Mouse (Mus musculus): Measurements from ENCODE around the gene Trpm5. TPM values are rescaled to one million over a fixed set of nuclear protein-coding genes. Genes with fewer than 3 reads are reported as not detected.
A peak's percentile ranks its signal among the peaks of the same experiment; 100 is the strongest.

Trpm5 gene
- total RNA-seq (2022), result not detected

DNA sequence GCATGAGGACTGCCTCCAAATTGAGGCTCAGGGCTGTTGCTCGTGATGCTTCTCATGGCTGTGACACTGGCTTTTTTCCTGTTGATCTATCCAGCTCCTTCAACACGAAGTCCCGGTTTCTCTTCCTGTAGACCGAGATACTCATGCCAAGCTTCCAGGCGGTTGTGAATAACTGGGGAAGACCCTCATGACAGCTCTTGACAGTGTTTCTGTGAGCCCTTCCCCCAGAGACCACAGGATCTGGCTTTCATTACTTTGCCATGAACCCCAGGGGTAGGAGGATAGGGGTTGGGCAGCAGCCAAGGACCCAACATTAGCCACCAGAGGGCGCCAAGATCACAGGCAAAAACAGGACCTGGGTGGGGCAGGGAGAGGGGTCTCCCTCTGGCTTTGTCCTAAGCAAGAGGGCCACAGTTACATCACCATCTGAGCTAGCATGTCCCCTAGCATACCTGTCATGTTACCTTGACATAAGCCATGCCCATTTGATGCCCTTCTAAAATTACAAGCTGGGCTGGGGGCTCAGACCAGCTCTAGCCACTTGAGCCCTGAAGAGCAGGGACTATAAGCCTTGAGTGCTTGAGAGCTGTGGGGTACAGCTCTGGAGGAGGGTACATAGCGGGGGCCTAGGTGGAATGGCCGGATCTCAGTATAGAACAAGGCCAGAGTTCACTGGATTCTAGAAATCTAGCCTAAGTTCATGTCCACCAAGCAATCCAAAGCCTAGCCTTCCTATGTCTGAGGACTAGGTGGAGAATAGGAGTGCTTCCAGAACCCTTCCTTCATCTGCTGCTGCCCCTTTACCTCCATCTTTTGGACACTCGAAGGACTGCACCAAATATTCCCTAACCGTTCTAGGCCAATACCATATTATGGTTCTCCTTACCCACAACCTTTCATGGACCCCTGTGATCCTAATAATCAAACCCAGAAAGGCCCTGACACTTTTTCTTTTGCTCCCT, at the start of gene Trpm5:
Gene Trpm5, minus strand, starts transcription at position 51 of the 962 bp plus-strand sequence.
- peak; percentile 48 to 60 for DNase-seq (ENCODE audit: low spot score in 2 of 2)

DNA sequence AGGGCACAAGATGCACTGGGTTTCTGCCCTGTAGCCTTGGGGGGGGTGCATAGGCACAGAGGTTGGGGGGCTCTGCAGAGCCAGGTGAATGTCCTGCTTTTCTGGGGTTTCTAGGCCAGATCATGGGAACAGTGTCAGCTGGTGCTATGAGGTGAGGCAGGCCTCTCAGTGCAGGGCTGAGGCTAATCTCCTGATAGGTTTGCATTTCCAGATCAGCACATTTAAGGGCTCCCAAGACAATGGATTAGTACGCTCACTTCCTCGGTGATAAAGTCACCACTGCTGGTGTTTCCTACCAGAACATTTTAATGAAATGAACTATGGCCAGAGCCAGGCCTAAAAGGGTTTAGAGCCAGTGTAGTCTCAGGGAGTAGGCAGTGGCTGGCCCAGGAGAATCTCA, 48.2 kb upstream of the Trpm5 start:
- DNase-seq (ENCODE audit: low spot score in 2 of 2), result no peak

DNA sequence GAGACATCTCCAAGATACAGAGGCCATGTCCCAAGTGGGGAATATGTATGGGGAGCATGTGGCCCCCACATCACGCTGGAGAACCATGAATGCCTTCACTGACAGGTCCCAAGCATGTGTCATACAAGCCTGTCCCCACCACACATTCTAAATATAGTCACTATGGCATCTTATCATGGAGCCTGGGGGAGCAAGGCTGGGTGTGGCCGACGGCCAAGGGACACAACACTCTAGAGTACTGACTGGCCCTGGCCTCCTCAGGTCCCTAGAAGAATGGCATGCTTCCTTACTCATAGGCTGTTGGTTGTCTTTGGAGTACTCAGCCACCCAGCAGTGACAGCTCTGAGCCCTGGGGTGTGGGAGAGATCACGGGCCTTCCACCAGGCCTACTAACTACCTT, 45.5 kb upstream of the Trpm5 start:
- no peak for DNase-seq (ENCODE audit: low spot score in 2 of 2)

DNA sequence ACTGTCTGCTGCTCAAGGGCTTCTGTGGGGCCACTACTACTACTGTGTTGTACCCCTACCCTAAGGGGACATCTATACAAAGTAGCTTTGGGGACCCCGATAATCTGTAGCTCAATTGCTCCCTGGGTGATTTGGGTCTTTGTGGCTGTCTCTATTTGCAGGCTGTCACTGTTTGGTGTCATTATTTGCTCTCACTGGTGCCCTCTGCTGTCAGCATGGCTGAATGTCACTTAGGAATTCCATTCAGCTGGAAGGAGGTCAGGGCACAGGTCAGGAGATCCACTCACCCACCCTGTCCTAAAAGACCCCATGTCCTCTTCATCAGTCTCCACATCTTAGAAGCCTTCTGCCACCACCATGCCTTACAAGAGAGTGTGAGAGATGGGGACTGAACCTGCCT, 44.3 kb upstream of the Trpm5 start:
- DNase-seq (ENCODE audit: low spot score in 2 of 2), result peak; percentile 47 to 57

DNA sequence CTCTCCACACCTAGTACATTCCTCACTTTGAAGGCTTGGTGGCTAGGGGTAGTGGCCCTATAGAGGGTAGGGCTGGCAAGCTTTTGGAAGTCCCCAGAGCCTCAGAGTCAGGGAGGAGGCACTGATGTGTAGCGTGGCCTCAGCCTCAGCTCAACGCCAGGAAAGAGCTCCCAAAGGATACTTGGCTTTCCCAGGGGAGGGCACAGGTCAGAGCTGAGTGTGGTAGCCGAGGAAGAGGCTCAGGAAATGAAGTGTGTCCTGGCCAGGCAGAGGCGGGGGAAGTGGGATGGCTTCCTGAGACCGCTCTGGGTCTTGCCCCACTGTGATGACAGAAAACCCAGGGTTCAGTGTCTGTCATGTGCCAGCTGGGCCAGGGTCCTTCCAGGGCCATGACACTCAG, 42.1 kb upstream of the Trpm5 start:
- DNase-seq (ENCODE audit: low spot score in 2 of 2), result no peak

DNA sequence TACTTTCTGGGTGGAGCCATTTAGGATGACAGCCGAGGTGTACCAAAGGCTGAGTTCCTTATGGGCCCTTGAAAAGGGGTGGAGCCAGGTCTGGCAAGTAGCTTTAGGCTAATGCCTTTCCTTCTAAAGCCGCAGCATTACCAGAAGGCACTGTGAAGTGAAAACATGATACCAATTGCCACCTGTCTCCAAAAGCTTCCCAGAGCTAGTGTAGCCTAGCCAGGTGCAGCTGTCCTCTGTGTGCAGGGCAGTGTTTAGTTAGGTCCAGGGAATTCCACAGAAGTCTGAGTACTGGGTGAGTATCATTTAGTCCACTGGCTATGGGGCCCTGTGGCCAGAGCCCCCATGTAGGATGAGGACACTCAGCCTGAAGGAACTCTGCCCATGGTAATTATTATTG, 41.7 kb upstream of the Trpm5 start:
- DNase-seq (ENCODE audit: low spot score in 2 of 2), result no peak

DNA sequence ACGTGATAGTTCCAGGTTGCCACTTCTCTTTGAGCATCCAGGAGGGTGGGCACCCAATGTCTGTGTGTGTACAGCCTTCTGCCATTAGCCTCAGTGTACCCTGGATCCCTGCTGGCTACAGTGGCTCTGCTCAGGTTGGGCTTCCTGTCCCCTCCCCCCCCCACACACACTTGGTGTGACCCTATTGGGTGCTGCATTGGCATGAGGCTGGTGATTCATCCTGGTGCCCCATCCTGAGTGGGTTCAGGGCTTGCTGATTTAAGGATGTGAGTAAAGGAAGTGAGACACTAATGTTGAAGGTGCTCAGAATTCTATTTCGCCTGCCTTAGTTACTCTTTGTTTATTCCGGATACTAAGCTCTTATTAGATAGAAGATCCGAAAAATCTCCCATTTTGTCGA, 38.4 kb upstream of the Trpm5 start:
- DNase-seq (ENCODE audit: low spot score in 2 of 2), result no peak

DNA sequence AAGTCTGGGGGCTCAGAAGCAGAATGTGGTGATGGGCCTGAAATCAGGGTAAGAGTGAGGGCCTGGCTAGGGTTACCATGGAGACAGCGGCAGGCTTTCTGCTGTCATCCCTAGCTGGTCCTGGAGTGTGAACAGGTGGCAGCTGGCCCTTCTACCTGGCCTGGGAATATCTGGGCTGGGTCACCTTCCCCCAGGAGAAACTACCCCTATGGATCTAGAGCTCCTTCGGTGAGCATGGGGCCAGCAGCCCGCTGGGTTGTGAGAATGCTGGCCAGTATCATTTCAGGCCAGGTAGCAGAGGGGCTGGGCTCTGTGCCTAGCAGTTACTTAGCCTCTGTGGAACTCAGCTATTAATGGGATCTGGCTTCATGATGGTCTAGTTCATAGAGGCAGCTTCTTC, 30.5 kb upstream of the Trpm5 start:
- no peak for DNase-seq (ENCODE audit: low spot score in 2 of 2)

DNA sequence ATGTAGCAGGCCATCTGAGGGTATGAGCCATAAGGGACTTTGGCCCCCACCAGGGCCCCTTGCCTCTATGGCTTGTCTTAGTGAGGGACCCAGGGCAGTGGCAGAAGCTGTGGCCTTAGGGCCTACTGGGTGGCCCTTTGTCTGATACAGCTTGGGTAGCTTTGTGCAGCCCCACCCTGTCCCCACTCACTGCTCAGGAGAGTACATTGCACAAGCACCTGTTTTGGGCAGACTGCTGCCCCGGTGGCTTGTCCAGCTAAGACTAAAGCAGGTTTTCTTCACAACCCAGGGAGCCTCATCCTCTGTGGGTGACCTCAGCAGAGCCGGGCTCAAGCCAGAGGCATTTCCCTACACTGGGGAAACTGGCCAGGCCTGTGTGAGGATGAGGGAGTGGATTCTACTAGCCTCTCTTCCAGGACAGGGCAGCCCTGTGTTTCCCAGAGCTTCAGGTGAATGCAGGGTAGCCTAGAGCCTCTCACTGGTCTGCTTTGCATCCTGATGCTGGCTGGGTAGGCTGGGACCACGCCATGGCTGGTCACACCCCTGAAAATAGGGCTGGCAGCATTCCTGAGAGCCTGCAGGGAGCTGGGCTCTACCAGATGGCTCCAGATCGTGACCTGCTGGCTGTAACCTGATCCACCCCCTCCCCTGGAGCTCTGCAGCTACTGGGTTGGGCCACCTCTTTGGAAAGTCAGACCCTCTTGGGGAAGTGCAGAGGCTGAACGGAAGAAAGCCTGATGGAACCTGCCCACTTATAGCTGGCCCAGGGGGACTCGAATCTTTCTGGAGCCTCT, 29.6 kb upstream of the Trpm5 start:
- peak; percentile 44 to 73 for DNase-seq (ENCODE audit: low spot score in 2 of 2)

DNA sequence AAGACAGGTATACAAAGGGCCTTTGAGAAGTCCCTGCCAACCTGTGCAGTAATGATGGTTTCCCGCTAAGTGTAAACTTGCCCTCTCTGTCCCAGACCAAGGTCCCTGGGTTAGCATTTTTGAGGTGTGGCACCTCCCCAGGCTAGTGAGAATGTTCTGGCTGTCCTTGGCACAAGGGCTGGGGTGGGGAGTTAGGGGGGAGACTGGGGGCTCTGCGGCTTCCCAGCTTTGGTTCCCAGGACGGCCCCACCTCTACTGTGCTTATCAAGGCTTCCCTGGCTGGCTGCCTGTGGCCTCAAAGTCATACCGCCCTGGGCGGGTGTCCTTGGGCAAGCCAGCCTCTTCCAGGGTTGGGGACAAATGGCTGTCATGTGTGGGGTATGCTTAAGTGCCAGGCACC, 27.7 kb upstream of the Trpm5 start:
- no peak for DNase-seq (ENCODE audit: low spot score in 2 of 2)

DNA sequence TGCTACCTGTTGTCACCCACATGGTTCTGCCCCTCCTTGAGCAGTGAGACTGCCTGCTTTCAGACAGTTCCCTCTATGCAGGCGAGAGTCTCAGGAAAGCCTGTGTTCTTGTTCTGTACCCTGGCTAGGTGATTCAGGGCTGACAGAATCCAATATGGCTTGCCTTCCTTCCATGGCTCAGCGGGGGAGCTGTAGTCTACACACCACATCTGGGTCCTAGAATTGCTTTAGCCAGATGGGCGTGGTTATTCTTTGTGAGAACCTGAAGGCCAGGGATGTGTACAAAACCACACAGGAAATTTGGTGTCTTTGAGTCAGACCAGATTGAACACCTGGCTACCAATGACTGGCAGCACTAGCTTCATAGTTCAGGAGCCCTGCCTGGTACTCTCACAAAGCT, 25.4 kb upstream of the Trpm5 start:
- no peak for DNase-seq (ENCODE audit: low spot score in 2 of 2)

DNA sequence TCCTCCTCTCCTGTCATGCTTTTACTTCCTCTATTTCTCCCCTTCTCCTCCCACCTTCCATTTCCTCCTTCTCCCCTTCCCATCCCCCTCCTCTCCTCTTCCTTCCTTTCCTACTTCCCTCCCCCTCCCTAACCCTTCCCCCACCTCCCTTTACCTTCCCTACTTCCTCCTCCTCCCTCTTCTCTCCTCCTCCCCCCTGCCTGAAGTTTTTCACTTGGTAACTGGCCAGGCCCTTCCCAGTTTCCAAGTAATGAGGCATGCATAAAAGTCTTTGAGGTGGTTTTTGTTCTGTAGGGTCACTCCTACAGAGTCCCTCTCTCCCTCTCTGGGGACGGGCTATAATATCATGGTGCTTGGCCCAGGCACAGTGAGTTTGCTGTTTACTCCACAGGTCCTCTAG, 25.0 kb upstream of the Trpm5 start:
- no peak for DNase-seq (ENCODE audit: low spot score in 2 of 2)

DNA sequence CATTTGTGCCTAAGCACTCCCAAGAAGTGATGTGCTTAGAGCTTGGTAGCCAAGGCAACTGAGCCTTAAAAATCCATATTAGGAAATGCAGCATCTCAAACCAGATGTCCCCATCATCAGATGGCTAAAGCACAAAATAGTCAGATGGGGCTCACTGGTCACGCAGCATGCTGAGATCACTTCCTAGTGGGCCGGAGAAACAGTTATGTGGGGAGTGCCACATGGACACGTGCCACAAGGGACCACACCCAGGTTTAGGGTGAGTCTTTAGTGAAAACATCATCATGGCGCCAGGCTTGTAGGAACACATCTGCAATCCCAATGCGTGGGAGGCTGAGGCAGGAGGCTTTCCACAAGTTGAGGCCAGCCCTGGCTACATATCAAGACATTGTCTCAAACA, 22.1 kb upstream of the Trpm5 start:
- DNase-seq (ENCODE audit: low spot score in 2 of 2), result no peak

DNA sequence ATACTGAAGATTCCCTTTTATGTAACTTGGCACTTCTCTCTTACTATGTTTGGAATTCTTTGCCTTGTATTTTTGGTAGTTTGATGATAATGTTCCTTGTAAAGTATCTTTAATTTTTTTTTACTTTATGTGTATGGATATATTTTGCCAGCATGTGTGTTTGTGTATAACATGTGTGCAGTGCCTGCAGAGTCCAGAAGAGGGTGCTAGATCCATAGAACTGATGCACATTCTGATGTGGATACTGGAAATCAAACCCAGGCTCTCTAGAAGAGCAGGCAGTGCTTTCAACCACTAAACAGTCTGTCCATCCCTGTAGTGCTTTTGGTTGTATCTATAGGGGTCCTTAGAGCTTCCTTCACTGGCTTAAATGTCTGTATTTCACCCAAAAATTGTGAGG, 20.3 kb upstream of the Trpm5 start:
- DNase-seq (ENCODE audit: low spot score in 2 of 2), result no peak

DNA sequence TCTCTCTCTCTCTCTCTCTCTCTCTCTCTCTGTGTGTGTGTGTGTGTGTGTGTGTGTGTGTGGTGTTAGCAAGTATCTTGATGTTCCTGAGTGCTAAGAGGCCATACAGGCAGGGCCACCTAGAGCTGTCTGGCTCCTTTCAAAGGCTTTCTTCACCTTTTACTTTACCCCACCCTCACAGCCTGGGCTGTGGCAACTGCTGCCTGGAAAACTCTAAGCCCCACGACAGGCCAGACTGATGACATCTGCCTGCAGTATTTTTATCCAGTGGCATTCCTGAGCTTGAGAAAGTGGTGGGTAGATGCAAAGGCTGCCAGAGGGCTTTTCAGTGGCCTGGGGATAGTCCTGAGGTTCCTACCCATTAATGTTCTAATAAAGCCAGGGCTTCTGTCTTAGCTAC, 18.0 kb upstream of the Trpm5 start:
- no peak for DNase-seq (ENCODE audit: low spot score in 2 of 2)

DNA sequence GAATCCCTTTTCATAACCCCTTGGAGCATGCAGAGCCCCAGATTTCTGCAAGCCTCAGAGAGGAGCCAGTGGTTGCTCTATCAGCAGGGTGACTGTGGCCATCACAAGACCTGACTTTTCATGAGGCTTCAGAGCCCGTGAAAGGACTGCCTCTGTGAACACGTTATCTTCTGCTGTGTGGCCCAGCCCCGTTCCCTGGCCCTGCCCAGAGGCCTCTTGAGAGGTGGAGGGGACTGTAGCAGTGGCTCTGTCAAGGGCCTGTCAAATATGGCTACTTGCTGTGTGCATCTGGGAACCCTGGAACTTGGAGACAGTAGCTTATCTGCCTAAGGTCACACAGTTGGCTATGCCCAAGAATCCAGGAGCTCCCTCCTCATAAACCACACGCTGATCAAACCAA, 17.3 kb upstream of the Trpm5 start:
- DNase-seq (ENCODE audit: low spot score in 2 of 2), result no peak

DNA sequence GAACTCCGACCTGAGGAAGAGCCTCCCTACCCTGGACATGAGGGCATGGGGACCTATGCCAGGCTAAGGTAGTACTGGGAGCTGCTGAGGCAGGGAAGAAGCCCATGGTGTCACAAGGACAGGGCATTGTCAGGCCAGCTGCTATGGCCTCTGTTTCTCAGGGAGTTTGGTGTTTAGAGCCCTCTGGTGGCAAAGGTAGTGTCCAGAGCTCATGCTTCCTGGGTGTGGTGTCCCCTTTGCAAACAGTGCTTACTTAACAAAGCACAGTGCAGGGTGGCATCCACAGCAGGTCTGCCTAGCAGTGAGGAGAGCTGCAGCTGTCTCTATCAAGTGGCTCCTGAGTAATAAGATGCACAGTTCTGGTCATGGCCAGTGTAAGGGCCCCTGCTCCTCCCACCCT, 16.4 kb upstream of the Trpm5 start:
- no peak for DNase-seq (ENCODE audit: low spot score in 2 of 2)

DNA sequence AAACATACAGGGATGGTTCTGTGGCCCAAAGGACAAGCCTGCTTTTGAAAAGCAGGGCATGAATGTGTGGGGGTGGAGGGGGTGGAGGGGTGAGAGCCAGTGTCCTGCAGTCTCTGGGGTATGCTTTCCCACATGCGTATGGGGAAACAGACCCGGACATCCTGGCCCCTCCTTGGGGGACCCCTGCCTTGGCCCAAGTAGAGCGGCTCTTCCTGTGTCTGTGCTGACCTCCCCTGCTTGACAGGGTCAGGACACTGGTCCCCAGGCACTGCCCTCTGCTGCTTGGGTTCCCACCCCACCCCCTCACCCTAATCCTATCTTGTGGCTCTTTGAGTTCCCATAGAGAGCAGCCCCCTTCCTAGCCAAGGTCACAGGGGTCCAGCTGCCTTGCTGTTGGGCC, 15.3 kb upstream of the Trpm5 start:
- DNase-seq (ENCODE audit: low spot score in 2 of 2), result no peak

DNA sequence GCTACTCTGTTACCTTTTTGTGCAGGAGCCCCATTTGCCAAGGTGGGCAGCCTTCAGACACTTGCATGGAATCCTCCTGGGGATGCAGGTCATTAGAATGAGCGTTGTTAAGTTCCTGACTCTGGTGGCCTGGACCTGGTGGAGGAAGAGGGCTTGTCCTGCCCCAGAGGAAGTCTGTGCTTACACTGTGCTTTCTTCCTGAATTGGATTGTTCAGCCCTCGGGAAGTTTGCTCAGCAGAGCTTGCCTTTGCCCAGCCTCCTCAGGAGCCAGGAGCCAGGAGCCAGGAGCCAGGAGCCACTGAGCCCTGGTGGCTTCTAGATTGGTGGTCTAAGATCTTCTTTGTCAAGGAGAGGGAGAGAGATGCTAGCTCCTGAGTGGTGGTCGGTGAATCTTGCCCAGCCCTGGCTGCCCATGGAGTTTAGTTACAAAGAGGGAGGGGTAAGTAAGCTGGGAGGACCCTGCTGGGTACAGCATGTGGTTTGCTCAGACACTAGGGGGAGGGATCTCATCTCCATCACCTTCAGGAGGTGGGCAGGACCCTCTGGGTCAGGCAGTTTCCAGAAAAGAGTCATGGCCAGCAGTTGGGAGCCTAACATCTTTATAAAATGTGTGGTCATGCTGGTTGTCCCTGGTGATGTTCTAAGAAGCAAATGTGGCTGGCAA, 14.7 kb upstream of the Trpm5 start:
- no peak for DNase-seq (ENCODE audit: low spot score in 2 of 2)

DNA sequence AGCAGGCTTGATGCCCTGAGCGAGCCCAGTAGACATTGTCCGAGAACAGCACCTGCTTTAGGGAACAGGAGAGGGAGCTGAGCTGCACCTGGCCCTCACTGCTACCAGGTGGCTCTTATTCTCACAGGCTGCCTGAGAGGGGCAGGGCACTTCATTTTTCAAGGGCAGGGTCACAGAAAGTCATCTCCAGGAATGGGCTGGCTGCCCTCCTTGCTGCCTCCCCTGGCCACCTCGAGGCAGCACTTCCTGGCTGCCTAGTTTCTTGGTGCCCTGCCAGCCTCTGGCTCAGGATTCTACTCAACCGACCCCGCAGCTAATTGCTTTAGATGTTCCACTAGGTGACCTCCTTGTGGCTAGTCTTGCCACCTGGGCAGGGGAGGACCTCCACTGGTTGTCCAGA, 13.8 kb upstream of the Trpm5 start:
- DNase-seq (ENCODE audit: low spot score in 2 of 2), result no peak

DNA sequence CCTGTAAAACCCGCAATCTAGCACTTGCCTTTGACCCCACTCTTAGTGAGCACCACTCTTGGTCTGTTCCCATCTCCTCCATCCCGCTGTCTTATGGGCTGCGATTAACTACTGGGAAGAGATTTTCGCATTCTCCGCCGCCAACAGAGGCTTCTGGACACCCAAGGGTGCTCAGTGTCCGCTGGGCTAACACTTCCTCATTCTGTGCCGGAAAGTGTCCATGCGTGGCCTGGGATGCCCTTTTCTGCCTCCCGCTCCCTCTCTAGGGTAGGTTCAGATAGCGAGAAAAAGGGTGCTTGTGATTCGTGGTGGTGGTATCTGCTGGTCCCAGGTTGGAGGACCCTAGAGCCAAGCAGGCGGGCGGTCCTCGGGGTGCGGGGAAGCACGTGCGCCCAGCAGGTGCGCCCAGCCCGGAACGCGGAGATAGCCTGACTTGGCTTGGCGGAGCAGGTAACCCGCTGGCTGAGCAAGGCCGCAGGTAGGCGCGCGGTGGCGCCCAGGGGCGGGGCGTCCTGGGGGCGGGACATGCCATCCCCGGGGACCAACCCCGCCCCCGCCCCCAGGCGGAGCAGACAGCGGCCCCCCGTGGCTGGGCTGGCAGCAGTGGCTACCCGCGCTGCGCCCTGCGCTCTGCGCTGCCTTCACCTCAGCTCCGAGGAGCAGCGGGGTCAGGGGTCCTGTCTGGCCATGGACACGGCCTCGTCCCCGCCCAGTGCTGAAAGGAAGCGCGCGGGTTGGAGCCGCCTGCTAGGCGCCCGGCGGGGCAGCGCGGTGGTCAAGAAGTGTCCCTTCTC, 12.4 kb upstream of the Trpm5 start:
- no peak for DNase-seq (ENCODE audit: low spot score in 2 of 2)
